Mouse (Mus musculus) stomach, embryonic 16.5 days (tissue): ENCODE data around the gene Necab3. TPM values are rescaled to one million over a fixed set of nuclear protein-coding genes. Genes with fewer than 3 reads are reported as not detected.

ENCODE experiments used
- ATAC-seq: fragments of 200-750 bp; cut with Nextera tagmentation; 2 replicates; pipeline ENCODE4 v1.8.0; 2017; ENCODE audit warnings: moderate number of reproducible peaks, moderate TSS enrichment; ENCODE audit not compliant: insufficient read depth, low FRiP score
- H3K27ac ChIP-seq: fragments of 300-500 bp; sonication (generic); 2 replicates; pipeline ENCODE4 v1.5.1; 2014; ENCODE audit warnings: low read length
- H3K27me3 ChIP-seq: fragments of 300-500 bp; sonication (generic); 2 replicates; pipeline ENCODE4 v1.6.1; 2014; ENCODE audit warnings: low read length, control low read depth, mixed read lengths; ENCODE audit not compliant: control insufficient read depth, insufficient read depth
- H3K36me3 ChIP-seq: fragments of 300-500 bp; sonication (generic); 2 replicates; pipeline ENCODE4 v1.6.1; 2014; ENCODE audit warnings: low read length; ENCODE audit not compliant: control insufficient read depth, insufficient read depth
- H3K4me1 ChIP-seq: fragments of 300-500 bp; sonication (generic); 2 replicates; pipeline ENCODE4 v1.6.1; 2014; ENCODE audit warnings: low read length, control low read depth, mixed read lengths; ENCODE audit not compliant: control insufficient read depth, insufficient read depth
- H3K4me2 ChIP-seq: fragments of 300-500 bp; sonication (generic); 2 replicates; pipeline ENCODE4 v1.6.1; 2014; ENCODE audit warnings: low read depth, low read length, mixed read lengths
- H3K4me3 ChIP-seq: fragments of 300-500 bp; sonication (generic); replicated peaks from 2 replicates; pipeline ENCODE4 v1.5.1; 2014; ENCODE audit warnings: mild to moderate bottlenecking, low read length
- H3K9ac ChIP-seq: fragments of 300-500 bp; sonication (generic); 2 replicates; pipeline ENCODE4 v1.6.1; 2014; ENCODE audit warnings: low read length
- H3K9me3 ChIP-seq: fragments of 300-500 bp; sonication (generic); replicated peaks from 2 replicates; pipeline ENCODE4 v1.6.1; 2016; ENCODE audit warnings: low read length, control low read depth; ENCODE audit not compliant: control insufficient read depth
- WGBS: fragments of 180-500 bp; shearing (Covaris S2); extraction: QIAGEN DNeasy Blood & Tissue Kit; methylation state at CpG from one replicate; pipeline ENCODE4 v1.1.7; 2014; 5-methylcytosine and 5-hydroxymethylcytosine counted together
- polyA plus RNA-seq: library from polyadenylated mRNA; unstranded; fragments of >200 nt; fragmentation: Nextera tagmentation; extraction: Ambion mirVana; gene quantifications from 2 replicates; pipeline ENCODE4 v1.2.1, GENCODE M21; 2015

Necab3 gene
- polyA plus RNA-seq, 1 experiment from 2014 or later: 1.7 TPM

GRCm38 (mm10) chr2:154593025-154593424 lies 34.3 kb upstream of the Necab3 start:
- 65% methylated on average over 3 of the region's 3 CpGs for WGBS
- Histone ChIP-seq H3K4me2 (no peak overlapping the region), H3K27ac (no peak overlapping the region), H3K9ac (no peak overlapping the region), H3K36me3 (peaks cover 3% of the 10 kb centered on the region; the same call in 1 of the 2 replicates), H3K4me1 (no peaks in the 10 kb centered on the region), H3K4me3 (no peak overlapping the region), H3K27me3 (no peaks in the 10 kb centered on the region), H3K9me3 (no peaks in the 10 kb centered on the region)
- no peak for ATAC-seq

- H3K4me3 ChIP-seq: no peak overlapping the region
- H3K36me3 ChIP-seq: peaks cover 8% of the 10 kb centered on the region
- no peak for ATAC-seq
- no peak overlapping the region for H3K9ac ChIP-seq
- H3K4me1 ChIP-seq: no peaks in the 10 kb centered on the region
- 80% methylated on average over 3 of the region's 3 CpGs for WGBS
- H3K9me3 ChIP-seq: peaks cover 4% of the 10 kb centered on the region; the same call in 1 of the 2 replicates
- H3K4me2 ChIP-seq: no peak overlapping the region
- no peaks in the 10 kb centered on the region for H3K27me3 ChIP-seq
- no peak overlapping the region for H3K27ac ChIP-seq
Observed at GRCm38 (mm10) chr2:154591239-154591638, 32.5 kb upstream of the Necab3 start.

GRCm38 (mm10) chr2:154589051-154589450 lies 30.4 kb upstream of the Necab3 start:
- no peak overlapping the region for H3K4me3 ChIP-seq
- peaks cover 8% of the 10 kb centered on the region for H3K36me3 ChIP-seq
- H3K9me3 ChIP-seq: peaks cover 4% of the 10 kb centered on the region; the same call in 1 of the 2 replicates
- 0 out of 2 replicates have a peak, but pooled peaks cover 4% of the 10 kb centered on the region for H3K4me1 ChIP-seq
- ATAC-seq: no peak
- H3K27me3 ChIP-seq: no peaks in the 10 kb centered on the region
- no peak overlapping the region for H3K4me2 ChIP-seq
- H3K27ac ChIP-seq: no peak overlapping the region
- WGBS: 87% methylated on average over 4 of the region's 4 CpGs
- no peak overlapping the region for H3K9ac ChIP-seq

GRCm38 (mm10) chr2:154586405-154586804 lies 27.7 kb upstream of the Necab3 start:
- H3K27ac ChIP-seq: no peak overlapping the region
- 0 out of 2 replicates have a peak, but pooled peaks cover 7% of the 10 kb centered on the region for H3K4me1 ChIP-seq
- no peaks in the 10 kb centered on the region for H3K27me3 ChIP-seq
- 82% methylated on average over 5 of the region's 5 CpGs for WGBS
- no peak overlapping the region for H3K9ac ChIP-seq
- ATAC-seq: no peak
- H3K36me3 ChIP-seq: peaks cover 5% of the 10 kb centered on the region; the same call in 1 of the 2 replicates
- H3K4me2 ChIP-seq: no peak overlapping the region
- H3K4me3 ChIP-seq: no peak overlapping the region
- H3K9me3 ChIP-seq: peaks cover 4% of the 10 kb centered on the region; the same call in 1 of the 2 replicates

GRCm38 (mm10) chr2:154584931-154585601 lies 26.4 kb upstream of the Necab3 start:
- Histone ChIP-seq H3K4me2 (no peak overlapping the region), H3K4me3 (no peak overlapping the region), H3K27me3 (no peaks in the 10 kb centered on the region), H3K27ac (no peak overlapping the region), H3K9ac (no peak overlapping the region), H3K4me1 (0 out of 2 replicates have a peak, but pooled peaks cover 7% of the 10 kb centered on the region), H3K36me3 (peaks cover 5% of the 10 kb centered on the region; the same call in 1 of the 2 replicates), H3K9me3 (peaks cover 4% of the 10 kb centered on the region; the same call in 1 of the 2 replicates)
- WGBS: 68% methylated on average over 17 of the region's 17 CpGs
- no peak for ATAC-seq

GRCm38 (mm10) chr2:154583906-154584872 lies 25.5 kb upstream of the Necab3 start:
- WGBS: 49% methylated on average over 15 of the region's 15 CpGs
- peaks cover 5% of the 10 kb centered on the region; the same call in 1 of the 2 replicates for H3K36me3 ChIP-seq
- peaks cover 4% of the 10 kb centered on the region; the same call in 1 of the 2 replicates for H3K9me3 ChIP-seq
- no peak overlapping the region; the same call in 1 of the 2 replicates for H3K9ac ChIP-seq
- 0 out of 2 replicates have a peak, but pooled peaks cover 7% of the 10 kb centered on the region for H3K4me1 ChIP-seq
- H3K27me3 ChIP-seq: no peaks in the 10 kb centered on the region
- no peak overlapping the region for H3K27ac ChIP-seq
- H3K4me3 ChIP-seq: no peak overlapping the region
- ATAC-seq: peak; percentile 67; the same call in 1 of the 2 replicates
- no peak overlapping the region for H3K4me2 ChIP-seq

- Histone ChIP-seq H3K9me3 (peaks cover 1% of the 10 kb centered on the region; the same call in 1 of the 2 replicates), H3K4me1 (0 out of 2 replicates have a peak, but pooled peaks cover 7% of the 10 kb centered on the region), H3K9ac (no peak overlapping the region), H3K36me3 (peaks cover 2% of the 10 kb centered on the region; the same call in 1 of the 2 replicates), H3K4me3 (no peak overlapping the region), H3K27me3 (no peaks in the 10 kb centered on the region), H3K4me2 (no peak overlapping the region), H3K27ac (no peak overlapping the region)
- ATAC-seq: no peak
- WGBS: 96% methylated on average over 1 of the region's 1 CpGs
Observed at GRCm38 (mm10) chr2:154581421-154581820, 22.7 kb upstream of the Necab3 start.

GRCm38 (mm10) chr2:154580586-154580985 lies 21.9 kb upstream of the Necab3 start:
- WGBS: 61% methylated on average over 8 of the region's 8 CpGs
- Histone ChIP-seq H3K27ac (no peak overlapping the region), H3K9me3 (no peaks in the 10 kb centered on the region), H3K4me1 (0 out of 2 replicates have a peak, but pooled peaks cover 7% of the 10 kb centered on the region), H3K9ac (no peak overlapping the region), H3K36me3 (no peaks in the 10 kb centered on the region), H3K27me3 (no peaks in the 10 kb centered on the region), H3K4me2 (no peak overlapping the region), H3K4me3 (no peak overlapping the region)
- ATAC-seq: no peak
